Mouse (Mus musculus) embryonic fibroblast, embryonic 13.5 days (primary cell): Measurements from ENCODE around the gene Ranbp3.

Experiments used
- CTCF ChIP-seq: IDR thresholded peaks from 2 replicates; pipeline ENCODE4 v1.5.1; 2011; ENCODE audit warnings: mild to moderate bottlenecking, control low read depth, low read length, moderate library complexity, borderline replicate concordance; ENCODE audit not compliant: insufficient read depth
- POLR2A ChIP-seq: IDR thresholded peaks from 2 replicates; pipeline ENCODE4 v1.6.1; 2011; ENCODE audit warnings: low read depth, mild to moderate bottlenecking, control low read depth, low read length, moderate library complexity

- TF ChIP-seq CTCF (no peak), POLR2A (no peak)
These were observed 8.7 kb downstream of the Ranbp3 start for GRCm38 (mm10) chr17:56681791-56682190.
